Mouse (Mus musculus) urinary bladder, adult 18-20 months (tissue): ENCODE data around the gene Olfr222.
A peak's percentile ranks its signal among the peaks of the same experiment; 100 is the strongest.
"Not testable (repeated sequence)": the region's sequence is repeated elsewhere in the genome, so short reads cannot be mapped to it uniquely, and the experiment has no call there.

Experiments
- DNase-seq, 2 experiments: peaks; one replicate each; pipeline ENCODE4 v3.0.0; 2022; ENCODE audit warnings: low spot score in 2 of 2, mixed read lengths in 2 of 2

Olfr222 gene

GRCm38 (mm10) chr11:59576135-59576534 lies at the start of gene Olfr222:
Gene Olfr222, minus strand, starts transcription at chr11:59576235.
- DNase-seq = not testable (repeated sequence)

GRCm38 (mm10) chr11:59624017-59624630 lies 48.1 kb upstream of the Olfr222 start:
- peak; percentile 24 to 40 for DNase-seq

- no peak for DNase-seq
Measured at GRCm38 (mm10) chr11:59622214-59622613, 46.2 kb upstream of the Olfr222 start.

GRCm38 (mm10) chr11:59616986-59617385 lies 41.0 kb upstream of the Olfr222 start:
- not testable (repeated sequence) for DNase-seq

- DNase-seq = no peak
Measured at GRCm38 (mm10) chr11:59614120-59614519, 38.1 kb upstream of the Olfr222 start.

- no peak for DNase-seq
Measured at GRCm38 (mm10) chr11:59611646-59612045, 35.6 kb upstream of the Olfr222 start.

- DNase-seq = no peak
Measured at GRCm38 (mm10) chr11:59602287-59602686, 26.3 kb upstream of the Olfr222 start.

GRCm38 (mm10) chr11:59600872-59601271 lies 24.8 kb upstream of the Olfr222 start:
- peak; percentile 9 to 42 for DNase-seq

GRCm38 (mm10) chr11:59599211-59599610 lies 23.2 kb upstream of the Olfr222 start:
- DNase-seq = no peak

GRCm38 (mm10) chr11:59596950-59597349 lies 20.9 kb upstream of the Olfr222 start:
- no peak for DNase-seq

- DNase-seq = no peak
Measured at GRCm38 (mm10) chr11:59596091-59596490, 20.1 kb upstream of the Olfr222 start.

- DNase-seq = no peak
Measured at GRCm38 (mm10) chr11:59593189-59593588, 17.2 kb upstream of the Olfr222 start, which contains the start of gene Olfr223. Gene Olfr223, minus strand, starts transcription at chr11:59593289.

- no peak for DNase-seq
Measured at GRCm38 (mm10) chr11:59589496-59589895, 13.5 kb upstream of the Olfr222 start.

- no peak for DNase-seq
Measured at GRCm38 (mm10) chr11:59584539-59584938, 8.5 kb upstream of the Olfr222 start.

- no peak for DNase-seq
Measured at GRCm38 (mm10) chr11:59575726-59576125, 309 bp downstream of the Olfr222 start.

- no peak for DNase-seq
Measured at GRCm38 (mm10) chr11:59569306-59569705, 6.7 kb downstream of the Olfr222 start.

GRCm38 (mm10) chr11:59562837-59563236 lies 13.2 kb downstream of the Olfr222 start:
- DNase-seq = no peak

GRCm38 (mm10) chr11:59562336-59562735 lies 13.7 kb downstream of the Olfr222 start:
- DNase-seq = no peak

GRCm38 (mm10) chr11:59560906-59561305 lies 15.1 kb downstream of the Olfr222 start:
- no peak for DNase-seq

- DNase-seq = no peak
Measured at GRCm38 (mm10) chr11:59554535-59554934, 21.5 kb downstream of the Olfr222 start.

- DNase-seq = no peak
Measured at GRCm38 (mm10) chr11:59554127-59554526, 21.9 kb downstream of the Olfr222 start.

GRCm38 (mm10) chr11:59544005-59544404 lies 32.0 kb downstream of the Olfr222 start:
- no peak for DNase-seq

- no peak for DNase-seq
Measured at GRCm38 (mm10) chr11:59543376-59543775, 32.7 kb downstream of the Olfr222 start.

GRCm38 (mm10) chr11:59542442-59542841 lies 33.6 kb downstream of the Olfr222 start:
- DNase-seq = no peak
